Mouse (Mus musculus) heart, postnatal 4 days (tissue): ENCODE data around the gene Tas2r126. TPM values are rescaled to one million over a fixed set of nuclear protein-coding genes. Genes with fewer than 3 reads are reported as not detected.

Experiments used
- total RNA-seq, 2 experiments: library from RNA; stranded (reverse); gene quantifications; 2 replicates each; pipeline ENCODE4 v1.2.3; 2021

Tas2r126 gene
- total RNA-seq, 2 experiments from 2014 or later: not detected

Other genes starting within 250 kb of the Tas2r126 start
- gene Tas2r144, start 219.2 kb upstream of the Tas2r126 start, total RNA-seq: not detected
- gene Gstk1, start 188.6 kb upstream of the Tas2r126 start, total RNA-seq: 10 to 100 TPM; 28.7 to 29.3 TPM
- gene Tmem139, start 172.6 kb upstream of the Tas2r126 start, total RNA-seq: under 1 TPM in 1 of 2 experiments, not detected in 1; 0.38 TPM
- 10 to 100 TPM; 33.6 to 34.3 TPM for gene Casp2, start 169.6 kb upstream of the Tas2r126 start, total RNA-seq
- gene Clcn1, start 147.8 kb upstream of the Tas2r126 start, total RNA-seq: 1 to 10 TPM; 1.9 to 3.0 TPM
- gene Fam131b, start 109.9 kb upstream of the Tas2r126 start, total RNA-seq: 1 to 10 TPM; 1.6 to 1.7 TPM
- 100 to 1,000 TPM; 161 to 166 TPM for gene Zyx, start 84.9 kb upstream of the Tas2r126 start, total RNA-seq
- gene Epha1, start 61.3 kb upstream of the Tas2r126 start, total RNA-seq: under 1 TPM; 0.52 to 0.70 TPM
- under 1 TPM in 1 of 2 experiments, not detected in 1; 0.41 TPM for gene Tas2r143, start 34.3 kb upstream of the Tas2r126 start, total RNA-seq
- under 1 TPM; 0.24 to 0.25 TPM for gene Tas2r135, start 29.1 kb upstream of the Tas2r126 start, total RNA-seq
- gene Olfr458, start 30.7 kb downstream of the Tas2r126 start, total RNA-seq: not detected
- not detected for gene Olfr457, start 41.8 kb downstream of the Tas2r126 start, total RNA-seq
- not detected for gene Olfr456, start 52.7 kb downstream of the Tas2r126 start, total RNA-seq
- not detected for gene Olfr455, start 113.1 kb downstream of the Tas2r126 start, total RNA-seq
- not detected for gene Tcaf3, start 163.2 kb downstream of the Tas2r126 start, total RNA-seq
- gene Tcaf2, start 210.7 kb downstream of the Tas2r126 start, total RNA-seq: 1 to 10 TPM; 4.2 to 5.3 TPM